ENCODE assay signal across 8 mouse cellular contexts in the genomic region with DNA sequence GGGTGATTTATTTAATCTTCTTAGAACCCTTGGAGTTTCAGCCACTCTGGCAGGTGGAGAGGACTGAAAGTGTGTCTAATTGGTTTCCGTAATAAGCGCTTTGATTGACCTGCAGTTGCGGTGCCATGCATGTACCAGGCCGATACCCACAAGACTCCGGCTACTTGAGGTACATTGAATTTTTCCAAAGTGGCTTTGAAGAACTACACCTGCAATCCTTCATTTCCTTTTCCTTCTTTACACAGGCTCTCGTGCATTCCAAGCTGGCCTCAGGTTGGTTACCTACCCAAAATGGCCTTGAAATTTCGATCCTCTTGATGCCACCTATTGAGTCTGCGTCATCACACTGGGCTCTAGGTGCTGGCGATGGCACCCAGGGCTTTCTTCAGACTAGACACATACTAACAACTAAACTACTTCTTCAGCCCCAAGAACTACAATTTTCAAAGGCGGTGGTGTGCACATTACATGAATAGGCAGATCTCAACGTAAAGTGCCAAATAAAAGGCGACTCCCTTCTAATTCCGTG. TPM values are rescaled to one million over a fixed set of nuclear protein-coding genes. Genes with fewer than 3 reads are reported as not detected.
A peak's percentile ranks its signal among the peaks of the same experiment; 100 is the strongest.
DNase-seq lines count a peak whose midpoint lies in the region; ATAC-seq and TF ChIP-seq lines count a peak whose summit lies in the region.

No protein-coding gene starts in this region.

- peak overlapping the region; percentile 98 for H3K27ac ChIP-seq in left cerebral cortex, adult 2 months
- peak overlapping the region; percentile 92 for H3K27ac ChIP-seq in embryonic fibroblast, embryonic 13.5 days (ENCODE audit: insufficient read depth, low read length)
- H3K27ac ChIP-seq in limb, embryonic 11.5 days (replicated peaks; ENCODE audit: low read depth, low read length) = peak overlapping the region; percentile 97
- peak overlapping the region; percentile 100 for H3K27ac ChIP-seq in midbrain, postnatal 0 days (ENCODE audit: low read depth, low read length)

- H3K9me3 ChIP-seq in limb, embryonic 11.5 days (ENCODE audit: control insufficient read depth, low read length) = no peaks in the 10 kb centered on the region
- no peaks in the 10 kb centered on the region for H3K9me3 ChIP-seq in midbrain, postnatal 0 days (ENCODE audit: low read length)

- DNase-seq in left cerebral cortex, adult 2 months (ENCODE audit: extremely low spot score in 1 of 2, low spot score in 2 of 2) = no peak
- DNase-seq in left cerebral cortex, postnatal 36 days (ENCODE audit: low spot score in 2 of 2) = no peak
- DNase-seq in limb, embryonic 11.5 days (ENCODE audit: low spot score) = no peak
- DNase-seq in midbrain, postnatal 0 days (ENCODE audit: low spot score) = peak; percentile 9
- no peak for DNase-seq in thymus, postnatal 14 days
- DNase-seq in layer of hippocampus, postnatal 10 days (ENCODE audit: low spot score in 2 of 2) = no peak
- DNase-seq in embryo, embryonic 10 days (ENCODE audit: low spot score) = no peak

- peak overlapping the region; percentile 79 for H3K4me2 ChIP-seq in limb, embryonic 11.5 days (ENCODE audit: low read depth, severe bottlenecking)
- H3K4me2 ChIP-seq in midbrain, postnatal 0 days (ENCODE audit: low read depth, low read length, poor library complexity, severe bottlenecking) = peak overlapping the region; percentile 78

- ATAC-seq in limb, embryonic 11.5 days (ENCODE audit: insufficient number of reproducible peaks, low FRiP score, low TSS enrichment, low read depth) = no peak
- no peak for ATAC-seq in midbrain, postnatal 0 days (ENCODE audit: low FRiP score)

- intact Hi-C loops in left cerebral cortex, adult 2 months (cut with DNase I) = no loop called here
- intact Hi-C loops in left cerebral cortex, postnatal 36 days (cut with DNase I) = no loop called here

- no peak for TF ChIP-seq CTCF in left cerebral cortex, adult 2 months (IDR thresholded peaks at IDR 0.05)
- TF ChIP-seq CTCF in embryonic fibroblast, embryonic 13.5 days (IDR thresholded peaks at IDR 0.05; ENCODE audit: borderline replicate concordance, insufficient read depth, low read length) = no peak
- TF ChIP-seq CTCF in midbrain, postnatal 0 days (IDR thresholded peaks at IDR 0.05) = no peak

- no peaks in the 10 kb centered on the region for H3K27me3 ChIP-seq in limb, embryonic 11.5 days (ENCODE audit: control insufficient read depth, insufficient read depth, low read length)
- H3K27me3 ChIP-seq in midbrain, postnatal 0 days (ENCODE audit: insufficient read depth, low read length) = no peaks in the 10 kb centered on the region

- 50% methylated on average over 13 of the region's 13 CpGs for WGBS in limb, embryonic 11.5 days
- 33% methylated on average over 13 of the region's 13 CpGs for WGBS in midbrain, postnatal 0 days

- TF ChIP-seq POLR2A in embryonic fibroblast, embryonic 13.5 days (IDR thresholded peaks at IDR 0.05; ENCODE audit: low read depth, low read length) = no peak; the same call in 1 of the 2 replicates

- H3K9ac ChIP-seq in limb, embryonic 11.5 days (ENCODE audit: low read length) = peak overlapping the region; percentile 97
- peak overlapping the region; percentile 96 for H3K9ac ChIP-seq in midbrain, postnatal 0 days (replicated peaks; ENCODE audit: low read length, poor library complexity, severe bottlenecking)

- no peaks in the 10 kb centered on the region for H3K36me3 ChIP-seq in limb, embryonic 11.5 days (ENCODE audit: control insufficient read depth, insufficient read depth, low read length)
- H3K36me3 ChIP-seq in midbrain, postnatal 0 days (ENCODE audit: insufficient read depth, low read length) = no peaks in the 10 kb centered on the region; the same call in 1 of the 2 replicates

- H3K4me3 ChIP-seq in left cerebral cortex, adult 2 months = peak overlapping the region; percentile 98
- peak overlapping the region; percentile 60 for H3K4me3 ChIP-seq in embryonic fibroblast, embryonic 13.5 days (ENCODE audit: insufficient read depth, low read length)
- peak overlapping the region; percentile 94 for H3K4me3 ChIP-seq in limb, embryonic 11.5 days (ENCODE audit: low read depth, low read length)
- peak overlapping the region; percentile 93 for H3K4me3 ChIP-seq in midbrain, postnatal 0 days (ENCODE audit: low read depth, low read length)

- peaks cover 5% of the 10 kb centered on the region; the same call in 1 of the 2 replicates for H3K4me1 ChIP-seq in embryonic fibroblast, embryonic 13.5 days (ENCODE audit: control insufficient read depth, insufficient read depth, low read length)
- peaks cover 7% of the 10 kb centered on the region for H3K4me1 ChIP-seq in limb, embryonic 11.5 days (ENCODE audit: control insufficient read depth, insufficient read depth, low read length)
- peaks cover 7% of the 10 kb centered on the region for H3K4me1 ChIP-seq in midbrain, postnatal 0 days (ENCODE audit: insufficient read depth, low read length)

RNA-seq across cellular contexts. Expression of a gene that starts 0.4 kb away (rescaled TPM):
- 100 to 1,000 TPM; 178 to 183 TPM for total RNA-seq in left cerebral cortex, adult 2 months (2021)
- total RNA-seq in left cerebral cortex, postnatal 36 days (2021) = 100 to 1,000 TPM; 178 to 184 TPM
- 110 and 153 TPM in 2 replicates for polyA plus RNA-seq in embryonic fibroblast, embryonic 13.5 days (2011; ENCODE audit: insufficient read length, low read depth, missing spikeins)
- 189 TPM in 2 replicates for polyA plus RNA-seq in limb, embryonic 11.5 days (2014; fragmentation: Nextera tagmentation; extraction: Ambion mirVana)
- total RNA-seq in midbrain, postnatal 0 days (2014; rRNA removed) = 165 and 177 TPM in 2 replicates
- polyA plus RNA-seq in midbrain, postnatal 0 days (2015; fragmentation: Nextera tagmentation; extraction: Ambion mirVana) = 175 and 200 TPM in 2 replicates
- total RNA-seq in layer of hippocampus, postnatal 10 days (2021) = 100 to 1,000 TPM; 158 to 161 TPM

RNA-seq across cellular contexts. Expression of a gene that starts 34.5 kb away (rescaled TPM):
- 10 to 100 TPM; 68.9 to 75.7 TPM for total RNA-seq in left cerebral cortex, adult 2 months (2021)
- total RNA-seq in left cerebral cortex, postnatal 36 days (2021) = 10 to 100 TPM; 66.7 to 74.0 TPM
- polyA plus RNA-seq in embryonic fibroblast, embryonic 13.5 days (2011; ENCODE audit: insufficient read length, low read depth, missing spikeins) = 0.42 and 0.68 TPM in 2 replicates
- polyA plus RNA-seq in limb, embryonic 11.5 days (2014; fragmentation: Nextera tagmentation; extraction: Ambion mirVana) = 1.3 and 1.4 TPM in 2 replicates
- total RNA-seq in midbrain, postnatal 0 days (2014; rRNA removed) = 23.8 and 29.8 TPM in 2 replicates
- 18.4 and 19.2 TPM in 2 replicates for polyA plus RNA-seq in midbrain, postnatal 0 days (2015; fragmentation: Nextera tagmentation; extraction: Ambion mirVana)
- total RNA-seq in layer of hippocampus, postnatal 10 days (2021) = 10 to 100 TPM; 19.1 to 21.5 TPM

RNA-seq across cellular contexts. Expression of a gene that starts 34.5 kb away (rescaled TPM):
- 10 to 100 TPM; 29.4 to 31.0 TPM for total RNA-seq in left cerebral cortex, adult 2 months (2021)
- total RNA-seq in left cerebral cortex, postnatal 36 days (2021) = 10 to 100 TPM; 24.5 to 29.4 TPM
- polyA plus RNA-seq in embryonic fibroblast, embryonic 13.5 days (2011; ENCODE audit: insufficient read length, low read depth, missing spikeins) = 0.51 TPM in 1 of 2 replicates, not detected in the other
- polyA plus RNA-seq in limb, embryonic 11.5 days (2014; fragmentation: Nextera tagmentation; extraction: Ambion mirVana) = 0.68 and 0.70 TPM in 2 replicates
- 3.3 and 5.0 TPM in 2 replicates for total RNA-seq in midbrain, postnatal 0 days (2014; rRNA removed)
- polyA plus RNA-seq in midbrain, postnatal 0 days (2015; fragmentation: Nextera tagmentation; extraction: Ambion mirVana) = 6.0 and 6.3 TPM in 2 replicates
- 10 to 100 TPM; 12.5 to 12.7 TPM for total RNA-seq in layer of hippocampus, postnatal 10 days (2021)
